Comparison of ENCODE assay signal across 10 mouse cellular contexts in the genomic region with DNA sequence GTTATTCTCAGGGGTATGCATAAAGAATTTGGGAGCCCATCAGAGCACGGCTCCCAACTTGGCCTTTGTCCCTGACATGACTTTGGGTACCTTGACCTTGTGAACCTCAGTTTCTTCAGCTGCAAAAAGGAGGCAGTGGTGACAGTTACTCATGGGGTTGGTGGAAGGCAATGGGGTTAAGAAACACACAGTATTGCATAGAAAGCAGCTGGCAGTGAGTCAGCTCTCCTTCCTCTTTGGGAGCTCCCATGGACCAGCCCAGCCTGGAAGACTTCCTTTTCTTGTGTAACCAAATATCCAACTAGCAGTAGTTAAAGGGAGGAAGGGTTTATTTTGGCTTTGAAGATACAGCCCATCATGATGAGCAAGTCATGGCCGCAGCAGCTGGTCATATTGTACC. TPM values are rescaled to one million over a fixed set of nuclear protein-coding genes. Genes with fewer than 3 reads are reported as not detected.
A peak's percentile ranks its signal among the peaks of the same experiment; 100 is the strongest.
DNase-seq lines count a peak whose midpoint lies in the region; TF ChIP-seq lines count a peak whose summit lies in the region.
"Had no signal": no experiment of that assay in that cellular context is flagged by ENCODE, and none has a peak within 500 bp of the region (broad histone marks: within the 10 kb centered on the region; RNA-seq: fewer than 3 reads in every experiment).

No protein-coding gene starts in this region.

- H3K27me3 ChIP-seq in liver, adult 2 months (ENCODE audit: control insufficient read depth, insufficient read depth, low read length) = no peaks in the 10 kb centered on the region
- H3K27me3 ChIP-seq: embryonic facial prominence, embryonic 12.5 days; limb, embryonic 15.5 days had no signal

- H3K36me3 ChIP-seq in liver, adult 2 months (ENCODE audit: control insufficient read depth, insufficient read depth, low read length) = no peaks in the 10 kb centered on the region
- H3K36me3 ChIP-seq: embryonic facial prominence, embryonic 12.5 days; limb, embryonic 15.5 days had no signal

- H3K4me3 ChIP-seq in liver, adult 2 months (ENCODE audit: insufficient read depth, low read depth, low read length) = no peak overlapping the region
- H3K4me3 ChIP-seq: embryonic facial prominence, embryonic 12.5 days; limb, embryonic 15.5 days had no signal

- H3K27ac ChIP-seq in liver, adult 2 months (replicated peaks; ENCODE audit: insufficient read depth, low read depth, low read length) = no peak overlapping the region
- H3K27ac ChIP-seq: limb, embryonic 15.5 days had no signal

- no peaks in the 10 kb centered on the region for H3K79me2 ChIP-seq in liver, adult 2 months (ENCODE audit: control insufficient read depth, insufficient read depth, low read length)

- peak; percentile 44 for DNase-seq in adrenal gland, adult 2 months
- DNase-seq in adrenal gland, postnatal 4 days (ENCODE audit: low spot score in 2 of 2) = no peak
- peak; percentile 18 for DNase-seq in liver, adult 2 months (ENCODE audit: extremely low read depth, low read depth, low spot score)
- no peak for DNase-seq in liver
- peak; percentile 17 for DNase-seq in heart, postnatal 4 days
- peak; percentile 44 to 62 for DNase-seq in monocyte, adult 2 months (ENCODE audit: low read depth in 1 of 2, low spot score in 2 of 2)
- DNase-seq in layer of hippocampus, postnatal 36 days = no peak
- no peak for DNase-seq in left cerebral cortex, adult 11 months (ENCODE audit: low spot score)

- 74% methylated on average over 2 of the region's 2 CpGs for WGBS in liver, adult 2 months

- no peak for TF ChIP-seq POLR2A in liver, adult 2 months (IDR thresholded peaks at IDR 0.05; ENCODE audit: extremely low read depth, insufficient read depth, low read length)

- no peak overlapping the region for H3K9ac ChIP-seq in liver, adult 2 months (ENCODE audit: low read depth, low read length)
- H3K9ac ChIP-seq: embryonic facial prominence, embryonic 12.5 days; limb, embryonic 15.5 days had no signal

- H3K4me1 ChIP-seq in liver, adult 2 months (ENCODE audit: control insufficient read depth, insufficient read depth, low read length) = no peaks in the 10 kb centered on the region

- no peak for TF ChIP-seq CTCF in liver, adult 2 months (IDR thresholded peaks at IDR 0.05; ENCODE audit: low read depth, low read length)

RNA-seq across cellular contexts. Expression of gene Comtd1, which starts 41.7 kb away (rescaled TPM):
- total RNA-seq in adrenal gland, adult 2 months (2021) = 10 to 100 TPM; 59.2 to 77.6 TPM
- 81.6 and 83.0 TPM in 2 replicates for polyA plus RNA-seq in adrenal gland, adult 2 months (2012; rRNA removed)
- total RNA-seq in adrenal gland, postnatal 4 days (2021) = 10 to 100 TPM; 47.1 to 51.2 TPM
- total RNA-seq in liver, adult 2 months (2014; rRNA removed) = 4.1 and 8.0 TPM in 2 replicates
- polyA plus RNA-seq in liver, adult 2 months (2012; rRNA removed) = 8.6 and 10.1 TPM in 2 replicates
- total RNA-seq in heart, postnatal 4 days (2021) = 10 to 100 TPM; 16.9 to 25.9 TPM
- 10 to 100 TPM; 25.5 to 29.8 TPM for total RNA-seq in layer of hippocampus, postnatal 36 days (2021)

Comparison
In these comparisons a context has a peak if more than half of its experiments do, and no peak if none do; other contexts are left out.
1. DNase-seq: peak in adrenal gland, adult 2 months (single experiment), liver, adult 2 months (single experiment), heart, postnatal 4 days (single experiment) and monocyte, adult 2 months (2 of 2); none in adrenal gland, postnatal 4 days (0 of 2), liver (single experiment), layer of hippocampus, postnatal 36 days (0 of 2) and left cerebral cortex, adult 11 months (single experiment).